Mouse (Mus musculus): Measurements from ENCODE around the gene Metrnl. TPM values are rescaled to one million over a fixed set of nuclear protein-coding genes. Genes with fewer than 3 reads are reported as not detected.

The Metrnl gene
- polyA plus RNA-seq, 1 experiment from 2014 or later: 10.1 TPM

- Histone ChIP-seq H3K27me3 (ENCODE audit: control insufficient read depth, insufficient read depth, low read length) (no peaks in the 10 kb centered on the region), H3K27ac (replicated peaks; ENCODE audit: low read depth, low read length) (no peak overlapping the region), H3K4me1 (ENCODE audit: control insufficient read depth, insufficient read depth, low read length) (no peaks in the 10 kb centered on the region), H3K4me3 (ENCODE audit: low read depth, low read length) (no peak overlapping the region), H3K9me3 (replicated peaks; ENCODE audit: control insufficient read depth, low read length) (no peaks in the 10 kb centered on the region), H3K36me3 (replicated peaks; ENCODE audit: control insufficient read depth, insufficient read depth, low read depth, low read length) (no peaks in the 10 kb centered on the region), H3K9ac (replicated peaks; ENCODE audit: low read length) (no peak overlapping the region), H3K4me2 (ENCODE audit: low read depth, low read length) (no peak overlapping the region)
- WGBS: 74% methylated on average over 1 of the region's 1 CpGs
- DNase-seq (ENCODE audit: low spot score): no peak
- no peak for ATAC-seq (replicated peaks; ENCODE audit: insufficient number of reproducible peaks, low FRiP score, low TSS enrichment, low read depth)
Observed at GRCm38 (mm10) chr11:121743113-121743512, 41.8 kb downstream of the Metrnl start.

DNA sequence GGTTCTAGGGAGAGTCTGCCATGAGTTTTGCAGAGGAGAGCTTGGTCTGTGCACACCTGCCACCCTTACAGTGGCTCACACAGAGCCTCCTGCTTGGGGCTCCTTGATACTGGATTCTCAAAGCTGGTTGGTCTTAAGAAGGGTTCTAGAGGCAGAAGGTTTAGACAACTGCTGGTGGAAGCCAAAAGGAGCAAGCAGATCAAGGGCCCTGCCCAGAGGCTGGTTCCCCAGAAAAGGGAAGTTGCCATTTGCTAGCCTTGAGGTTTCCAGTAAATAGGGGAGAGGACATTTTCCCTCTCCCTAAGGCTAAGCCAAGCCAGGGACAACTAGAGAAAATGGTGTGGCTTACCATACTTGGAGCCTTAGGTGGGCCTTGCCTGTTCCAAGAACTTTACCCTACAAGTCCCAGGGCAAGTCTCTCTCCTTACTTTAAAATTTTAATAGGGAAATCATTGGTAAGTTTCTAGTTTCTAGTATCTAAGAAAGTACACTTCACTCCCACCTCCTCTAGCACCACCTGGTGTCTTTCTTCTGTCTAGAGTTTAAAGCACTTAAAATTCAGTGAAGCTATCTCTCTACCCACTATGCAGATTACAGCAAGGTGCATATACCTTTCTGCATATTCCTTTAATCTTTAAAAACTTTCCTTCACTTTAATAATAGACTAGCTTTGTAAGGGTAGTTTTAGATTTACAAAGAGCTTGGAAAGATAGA lies 42.7 kb downstream of the Metrnl start:
- H3K9me3 ChIP-seq (replicated peaks; ENCODE audit: control insufficient read depth, low read length): no peaks in the 10 kb centered on the region
- H3K36me3 ChIP-seq (replicated peaks; ENCODE audit: control insufficient read depth, insufficient read depth, low read depth, low read length): no peaks in the 10 kb centered on the region
- H3K4me1 ChIP-seq (ENCODE audit: control insufficient read depth, insufficient read depth, low read length): no peaks in the 10 kb centered on the region
- no peak overlapping the region for H3K27ac ChIP-seq (replicated peaks; ENCODE audit: low read depth, low read length)
- H3K4me3 ChIP-seq (ENCODE audit: low read depth, low read length): no peak overlapping the region
- ATAC-seq (replicated peaks; ENCODE audit: insufficient number of reproducible peaks, low FRiP score, low TSS enrichment, low read depth) (no peak), DNase-seq (ENCODE audit: low spot score) (no peak)
- no peak overlapping the region for H3K4me2 ChIP-seq (ENCODE audit: low read depth, low read length)
- H3K27me3 ChIP-seq (ENCODE audit: control insufficient read depth, insufficient read depth, low read length): no peaks in the 10 kb centered on the region
- H3K9ac ChIP-seq (replicated peaks; ENCODE audit: low read length): no peak overlapping the region

DNA sequence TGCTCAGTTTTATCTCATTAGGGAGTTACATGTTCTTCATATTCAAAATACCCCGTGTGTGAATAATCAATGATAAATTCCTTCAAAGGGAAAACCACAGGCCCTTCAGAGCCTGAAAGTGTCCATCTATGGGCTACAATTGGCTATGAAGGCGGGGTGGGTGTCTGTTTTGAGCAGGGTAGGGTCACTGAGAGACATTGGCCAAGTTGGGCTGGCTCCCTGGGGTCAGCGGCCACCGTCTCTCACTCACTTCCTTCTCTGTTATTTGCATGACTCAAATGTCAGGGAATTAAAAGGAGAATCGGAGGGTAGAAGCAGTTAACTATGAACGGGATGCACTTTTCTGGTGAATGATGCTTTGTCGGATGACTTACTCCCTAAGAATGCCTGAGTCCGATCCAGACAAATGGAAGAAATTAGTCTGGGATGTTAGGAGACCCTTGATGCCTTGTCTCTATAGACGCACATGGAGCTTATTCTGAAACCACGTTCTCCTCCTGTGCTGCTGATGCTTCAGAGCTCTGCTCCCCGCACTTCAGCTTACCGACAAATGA lies 45.7 kb downstream of the Metrnl start:
- Histone ChIP-seq H3K9me3 (replicated peaks; ENCODE audit: control insufficient read depth, low read length) (no peaks in the 10 kb centered on the region), H3K4me1 (ENCODE audit: control insufficient read depth, insufficient read depth, low read length) (no peaks in the 10 kb centered on the region), H3K27me3 (ENCODE audit: control insufficient read depth, insufficient read depth, low read length) (no peaks in the 10 kb centered on the region), H3K36me3 (replicated peaks; ENCODE audit: control insufficient read depth, insufficient read depth, low read depth, low read length) (no peaks in the 10 kb centered on the region), H3K4me2 (ENCODE audit: low read depth, low read length) (no peak overlapping the region), H3K27ac (replicated peaks; ENCODE audit: low read depth, low read length) (no peak overlapping the region), H3K4me3 (ENCODE audit: low read depth, low read length) (no peak overlapping the region), H3K9ac (replicated peaks; ENCODE audit: low read length) (no peak overlapping the region)
- DNase-seq (ENCODE audit: low spot score): no peak
- ATAC-seq (replicated peaks; ENCODE audit: insufficient number of reproducible peaks, low FRiP score, low TSS enrichment, low read depth): no peak
- WGBS: 73% methylated on average over 12 of the region's 12 CpGs

- Histone ChIP-seq H3K27me3 (ENCODE audit: control insufficient read depth, insufficient read depth, low read length) (no peaks in the 10 kb centered on the region), H3K36me3 (replicated peaks; ENCODE audit: control insufficient read depth, insufficient read depth, low read depth, low read length) (no peaks in the 10 kb centered on the region), H3K27ac (replicated peaks; ENCODE audit: low read depth, low read length) (no peak overlapping the region), H3K9ac (replicated peaks; ENCODE audit: low read length) (no peak overlapping the region), H3K4me3 (ENCODE audit: low read depth, low read length) (no peak overlapping the region), H3K4me2 (ENCODE audit: low read depth, low read length) (no peak overlapping the region), H3K4me1 (ENCODE audit: control insufficient read depth, insufficient read depth, low read length) (no peaks in the 10 kb centered on the region), H3K9me3 (replicated peaks; ENCODE audit: control insufficient read depth, low read length) (no peaks in the 10 kb centered on the region)
- no peak for DNase-seq (ENCODE audit: low spot score)
- ATAC-seq (replicated peaks; ENCODE audit: insufficient number of reproducible peaks, low FRiP score, low TSS enrichment, low read depth): no peak
- 88% methylated on average over 5 of the region's 5 CpGs for WGBS
Observed at GRCm38 (mm10) chr11:121748003-121748684, 46.8 kb downstream of the Metrnl start.

Other genes starting within 250 kb of the Metrnl start
- gene Tbcd, start 249.6 kb upstream of the Metrnl start, polyA plus RNA-seq (2014; fragmentation: Nextera tagmentation; extraction: Ambion mirVana): 31.1 and 36.6 TPM in 2 replicates
- gene Zfp750, start 182.2 kb upstream of the Metrnl start, polyA plus RNA-seq (2014; fragmentation: Nextera tagmentation; extraction: Ambion mirVana): 0.86 and 2.2 TPM in 2 replicates
- 5.1 and 6.6 TPM in 2 replicates for gene B3gntl1, start 28.4 kb upstream of the Metrnl start, polyA plus RNA-seq (2014; fragmentation: Nextera tagmentation; extraction: Ambion mirVana)
- gene Ptchd3, start 128.7 kb downstream of the Metrnl start, polyA plus RNA-seq (2014; fragmentation: Nextera tagmentation; extraction: Ambion mirVana): not detected in 2 replicates

All from embryonic facial prominence, embryonic 11.5 days (tissue).